Mouse (Mus musculus) stomach, embryonic 14.5 days (tissue): ENCODE results near the gene Grrp1. TPM values are rescaled to one million over a fixed set of nuclear protein-coding genes. Genes with fewer than 3 reads are reported as not detected.

Experiments used
- ATAC-seq: fragments of 200-750 bp; cut with Nextera tagmentation; 2 replicates; pipeline ENCODE4 v1.8.0; 2017; ENCODE audit warnings: low read depth, moderate TSS enrichment; ENCODE audit not compliant: insufficient number of reproducible peaks, insufficient read depth, low FRiP score
- H3K27ac ChIP-seq: fragments of 300-500 bp; sonication (generic); 2 replicates; pipeline ENCODE4 v1.5.1; 2014; ENCODE audit warnings: mild to moderate bottlenecking, low read length, moderate library complexity, mixed read lengths
- H3K27me3 ChIP-seq: fragments of 300-500 bp; sonication (generic); 2 replicates; pipeline ENCODE4 v1.6.1; 2014; ENCODE audit warnings: low read length, control low read depth, mixed read lengths; ENCODE audit not compliant: control insufficient read depth, insufficient read depth
- H3K36me3 ChIP-seq: fragments of 300-500 bp; sonication (generic); 2 replicates; pipeline ENCODE4 v1.6.1; 2014; ENCODE audit warnings: mild to moderate bottlenecking, control low read depth, low read length, moderate library complexity, mixed read lengths; ENCODE audit not compliant: control insufficient read depth, insufficient read depth
- H3K4me1 ChIP-seq: fragments of 300-500 bp; sonication (generic); 2 replicates; pipeline ENCODE4 v1.6.1; 2014; ENCODE audit warnings: low read length, control low read depth, mixed read lengths; ENCODE audit not compliant: control insufficient read depth, insufficient read depth
- H3K4me2 ChIP-seq: fragments of 300-500 bp; sonication (generic); replicated peaks from 2 replicates; pipeline ENCODE4 v1.6.1; 2014; ENCODE audit warnings: low read depth, low read length, control low read depth
- H3K4me3 ChIP-seq: fragments of 300-500 bp; sonication (generic); 2 replicates; pipeline ENCODE4 v1.5.1; 2014; ENCODE audit warnings: low read depth, low read length, control low read depth
- H3K9ac ChIP-seq: fragments of 300-500 bp; sonication (generic); replicated peaks from 2 replicates; pipeline ENCODE4 v1.6.1; 2014; ENCODE audit warnings: low read depth, mild to moderate bottlenecking, control low read depth, low read length, moderate library complexity, mixed read lengths
- H3K9me3 ChIP-seq: fragments of 300-500 bp; sonication (generic); 2 replicates; pipeline ENCODE4 v1.6.1; 2016; ENCODE audit warnings: low read depth, low read length, control low read depth; ENCODE audit not compliant: control insufficient read depth
- WGBS: fragments of 180-500 bp; shearing (Covaris S2); extraction: QIAGEN DNeasy Blood & Tissue Kit; methylation state at CpG from one replicate; pipeline ENCODE4 v1.1.7; 2014; 5-methylcytosine and 5-hydroxymethylcytosine counted together
- polyA plus RNA-seq: library from polyadenylated mRNA; unstranded; fragments of >200 nt; fragmentation: Nextera tagmentation; extraction: Ambion mirVana; gene quantifications from 2 replicates; pipeline ENCODE4 v1.2.1, GENCODE M21; 2014

The Grrp1 gene
- polyA plus RNA-seq, 1 experiment from 2014 or later = 4.1 TPM

GRCm38 (mm10) chr4:134243516-134244250 is 10.2 kb downstream of the Grrp1 start, which contains the start of gene E130218I03Rik:
Gene E130218I03Rik (plus strand): TSS chr4:134243662.
- H3K4me2 ChIP-seq = peak within 1 kb of the TSS; percentile 87
- H3K36me3 ChIP-seq = no peaks in the 10 kb centered on the region
- H3K9ac ChIP-seq = 0 out of 2 replicates have a peak within 1 kb of the TSS, but pooled peaks have one; percentile 77
- H3K9me3 ChIP-seq = no peaks in the 10 kb centered on the region
- H3K4me3 ChIP-seq = peak within 1 kb of the TSS; percentile 53
- no peak within 1 kb of the TSS for H3K27ac ChIP-seq
- ATAC-seq = no peak
- H3K4me1 ChIP-seq = peaks cover 9% of the 10 kb centered on the region
- H3K27me3 ChIP-seq = 0 out of 2 replicates have a peak, but pooled peaks cover 3% of the 10 kb centered on the region
- 93% methylated on average over 17 of the region's 17 CpGs for WGBS

GRCm38 (mm10) chr4:134238686-134239085 is 15.2 kb downstream of the Grrp1 start:
- ATAC-seq = no peak
- H3K4me1 ChIP-seq = 0 out of 2 replicates have a peak, but pooled peaks cover 2% of the 10 kb centered on the region
- H3K27me3 ChIP-seq = no peaks in the 10 kb centered on the region
- no peak overlapping the region for H3K9ac ChIP-seq
- peak overlapping the region; percentile 32 for H3K4me2 ChIP-seq
- H3K36me3 ChIP-seq = no peaks in the 10 kb centered on the region
- no peaks in the 10 kb centered on the region for H3K9me3 ChIP-seq
- WGBS = 10% methylated on average over 10 of the region's 10 CpGs
- H3K27ac ChIP-seq = no peak overlapping the region
- H3K4me3 ChIP-seq = no peak overlapping the region

GRCm38 (mm10) chr4:134238279-134238651 is 15.6 kb downstream of the Grrp1 start, which contains the start of gene Cnksr1:
Gene Cnksr1 (minus strand): TSS chr4:134238399.
- Histone ChIP-seq H3K9me3 (no peaks in the 10 kb centered on the region), H3K27ac (no peak within 1 kb of the TSS), H3K4me2 (peak within 1 kb of the TSS; percentile 32), H3K9ac (no peak within 1 kb of the TSS), H3K36me3 (no peaks in the 10 kb centered on the region), H3K4me1 (0 out of 2 replicates have a peak, but pooled peaks cover 2% of the 10 kb centered on the region), H3K4me3 (peak within 1 kb of the TSS; percentile 27), H3K27me3 (no peaks in the 10 kb centered on the region)
- ATAC-seq = peak; percentile 93
- 3% methylated on average over 18 of the region's 18 CpGs for WGBS

GRCm38 (mm10) chr4:134237582-134238278 is 16.2 kb downstream of the Grrp1 start:
- Histone ChIP-seq H3K4me2 (peak overlapping the region; percentile 32), H3K27ac (no peak overlapping the region), H3K9me3 (no peaks in the 10 kb centered on the region), H3K9ac (no peak overlapping the region), H3K4me1 (0 out of 2 replicates have a peak, but pooled peaks cover 2% of the 10 kb centered on the region), H3K36me3 (no peaks in the 10 kb centered on the region), H3K4me3 (peak overlapping the region; percentile 27), H3K27me3 (no peaks in the 10 kb centered on the region)
- 18% methylated on average over 19 of the region's 19 CpGs for WGBS
- ATAC-seq = peak; percentile 39; the same call in 1 of the 2 replicates

GRCm38 (mm10) chr4:134234876-134235275 is 19.0 kb downstream of the Grrp1 start:
- no peak for ATAC-seq
- WGBS = 77% methylated on average over 5 of the region's 5 CpGs

GRCm38 (mm10) chr4:134230431-134230830 is 23.5 kb downstream of the Grrp1 start:
- Histone ChIP-seq H3K9ac (no peak overlapping the region), H3K27ac (no peak overlapping the region), H3K27me3 (no peaks in the 10 kb centered on the region), H3K4me3 (no peak overlapping the region), H3K4me1 (no peaks in the 10 kb centered on the region), H3K4me2 (no peak overlapping the region), H3K36me3 (no peaks in the 10 kb centered on the region), H3K9me3 (no peaks in the 10 kb centered on the region)
- WGBS = 26% methylated on average over 8 of the region's 8 CpGs
- ATAC-seq = no peak

More at GRCm38 (mm10) chr4:134234876-134235275, 19.0 kb downstream of the Grrp1 start:
- 0 out of 2 replicates have a peak, but pooled peaks cover 2% of the 10 kb centered on the region for H3K4me1 ChIP-seq
- H3K27me3 ChIP-seq = no peaks in the 10 kb centered on the region
- H3K4me2 ChIP-seq = no peak overlapping the region
- H3K27ac ChIP-seq = no peak overlapping the region
- no peaks in the 10 kb centered on the region for H3K36me3 ChIP-seq
- H3K4me3 ChIP-seq = no peak overlapping the region
- no peak overlapping the region for H3K9ac ChIP-seq
- no peaks in the 10 kb centered on the region for H3K9me3 ChIP-seq

- Histone ChIP-seq H3K9me3 (no peaks in the 10 kb centered on the region), H3K36me3 (no peaks in the 10 kb centered on the region), H3K4me2 (no peak within 1 kb of the TSS), H3K27ac (no peak within 1 kb of the TSS), H3K27me3 (no peaks in the 10 kb centered on the region), H3K4me3 (no peak within 1 kb of the TSS), H3K4me1 (no peaks in the 10 kb centered on the region), H3K9ac (no peak within 1 kb of the TSS)
- ATAC-seq = no peak
- WGBS = 64% methylated on average over 8 of the region's 8 CpGs
Observed at GRCm38 (mm10) chr4:134227194-134227593, 26.7 kb downstream of the Grrp1 start, which contains the start of gene Catsper4. Gene Catsper4 (minus strand): TSS chr4:134227383.

- Histone ChIP-seq H3K9me3 (no peaks in the 10 kb centered on the region), H3K27ac (no peak overlapping the region), H3K9ac (no peak overlapping the region), H3K4me1 (no peaks in the 10 kb centered on the region), H3K36me3 (no peaks in the 10 kb centered on the region), H3K27me3 (no peaks in the 10 kb centered on the region), H3K4me3 (no peak overlapping the region), H3K4me2 (no peak overlapping the region)
- WGBS = 50% methylated on average over 11 of the region's 11 CpGs
- ATAC-seq = peak; percentile 14; the same call in 1 of the 2 replicates
Observed at GRCm38 (mm10) chr4:134222793-134223600, 30.9 kb downstream of the Grrp1 start.
